Mouse (Mus musculus): Measurements from ENCODE around the gene Atf7ip. TPM values are rescaled to one million over a fixed set of nuclear protein-coding genes. Genes with fewer than 3 reads are reported as not detected.

The Atf7ip gene
- total RNA-seq, 2 experiments from 2014 or later = 50.3 to 121 TPM

GRCm38 (mm10) chr6:136548041-136548770 is 42.2 kb downstream of the Atf7ip start:
- ATAC-seq (replicated peaks; ENCODE audit: low FRiP score, low TSS enrichment, poor library complexity, severe bottlenecking) = no peak

- no peak for ATAC-seq (replicated peaks; ENCODE audit: low FRiP score, low TSS enrichment, poor library complexity, severe bottlenecking)
Measured at GRCm38 (mm10) chr6:136548796-136549195, 42.8 kb downstream of the Atf7ip start.

- no peak for ATAC-seq (replicated peaks; ENCODE audit: low FRiP score, low TSS enrichment, poor library complexity, severe bottlenecking)
Measured at GRCm38 (mm10) chr6:136549606-136550005, 43.6 kb downstream of the Atf7ip start.

- peak; percentile 72 for ATAC-seq (replicated peaks; ENCODE audit: low FRiP score, low TSS enrichment, poor library complexity, severe bottlenecking)
Measured at GRCm38 (mm10) chr6:136550596-136551304, 44.8 kb downstream of the Atf7ip start.

GRCm38 (mm10) chr6:136551550-136552109 is 45.7 kb downstream of the Atf7ip start:
- peak; percentile 41 for ATAC-seq (replicated peaks; ENCODE audit: low FRiP score, low TSS enrichment, poor library complexity, severe bottlenecking)

- no peak for ATAC-seq (replicated peaks; ENCODE audit: low FRiP score, low TSS enrichment, poor library complexity, severe bottlenecking)
Measured at GRCm38 (mm10) chr6:136553156-136553555, 47.2 kb downstream of the Atf7ip start.

- ATAC-seq (replicated peaks; ENCODE audit: low FRiP score, low TSS enrichment, poor library complexity, severe bottlenecking) = peak; percentile 65
Measured at GRCm38 (mm10) chr6:136553767-136554569, 48.0 kb downstream of the Atf7ip start.

- peak; percentile 39; the same call in 1 of the 2 replicates for ATAC-seq (replicated peaks; ENCODE audit: low FRiP score, low TSS enrichment, poor library complexity, severe bottlenecking)
Measured at GRCm38 (mm10) chr6:136554774-136555522, 49.0 kb downstream of the Atf7ip start.

GRCm38 (mm10) chr6:136555523-136555915 is 49.6 kb downstream of the Atf7ip start:
- peak; percentile 66 for ATAC-seq (replicated peaks; ENCODE audit: low FRiP score, low TSS enrichment, poor library complexity, severe bottlenecking)

GRCm38 (mm10) chr6:136558288-136559005 is 52.5 kb downstream of the Atf7ip start:
- ATAC-seq (replicated peaks; ENCODE audit: low FRiP score, low TSS enrichment, poor library complexity, severe bottlenecking) = no peak

GRCm38 (mm10) chr6:136566002-136566401 is 60.0 kb downstream of the Atf7ip start:
- no peak for ATAC-seq (replicated peaks; ENCODE audit: low FRiP score, low TSS enrichment, poor library complexity, severe bottlenecking)

- no peak for ATAC-seq (replicated peaks; ENCODE audit: low FRiP score, low TSS enrichment, poor library complexity, severe bottlenecking)
Measured at GRCm38 (mm10) chr6:136590739-136591138, 84.8 kb downstream of the Atf7ip start.

- no peak for ATAC-seq (replicated peaks; ENCODE audit: low FRiP score, low TSS enrichment, poor library complexity, severe bottlenecking)
Measured at GRCm38 (mm10) chr6:136594541-136594940, 88.6 kb downstream of the Atf7ip start.

- ATAC-seq (replicated peaks; ENCODE audit: low FRiP score, low TSS enrichment, poor library complexity, severe bottlenecking) = no peak
Measured at GRCm38 (mm10) chr6:136602601-136603000, 96.6 kb downstream of the Atf7ip start.

GRCm38 (mm10) chr6:136611351-136612215 is 105.6 kb downstream of the Atf7ip start:
- ATAC-seq (replicated peaks; ENCODE audit: low FRiP score, low TSS enrichment, poor library complexity, severe bottlenecking) = no peak

- ATAC-seq (replicated peaks; ENCODE audit: low FRiP score, low TSS enrichment, poor library complexity, severe bottlenecking) = no peak
Measured at GRCm38 (mm10) chr6:136612312-136612711, 106.3 kb downstream of the Atf7ip start.

- ATAC-seq (replicated peaks; ENCODE audit: low FRiP score, low TSS enrichment, poor library complexity, severe bottlenecking) = no peak
Measured at GRCm38 (mm10) chr6:136614156-136614555, 108.2 kb downstream of the Atf7ip start.

Data from megakaryocyte-erythroid progenitor cell, adult 5-6 weeks (primary cell).